Mouse (Mus musculus) left cerebral cortex, adult 2 months (tissue): ENCODE results near the gene Capn2. TPM values are rescaled to one million over a fixed set of nuclear protein-coding genes. Genes with fewer than 3 reads are reported as not detected.

ENCODE experiments used
- DNase-seq, 2 experiments: peaks; one replicate each; pipeline ENCODE4 v3.0.0; 2021 to 2022; ENCODE audit warnings: low spot score in 2 of 2, mixed read lengths in 1 of 2; ENCODE audit errors: extremely low spot score in 1 of 2
- H3K27ac ChIP-seq: fragments of 200-600 bp; 2 replicates; pipeline ENCODE4 v1.8.1; 2022
- H3K4me3 ChIP-seq: fragments of 200-600 bp; 2 replicates; pipeline ENCODE4 v1.8.1; 2022
- CTCF ChIP-seq: fragments of 200-600 bp; IDR thresholded peaks from 2 replicates; pipeline ENCODE4 v1.8.1; 2022; ENCODE audit warnings: antibody characterized with exemption, mild to moderate bottlenecking, moderate library complexity
- intact Hi-C: fragments of 180-260 bp; cut with DNase I; formaldehyde crosslinking; loops from one replicate; pipeline ENCODE4 v1.15.1; 2025
- long read RNA-seq, 2 experiments: library from polyadenylated mRNA; stranded (forward); transcript quantifications; one replicate each; pipeline ENCODE4 v2.0.0; 2021; ENCODE audit warnings: borderline mapping rate in 2 of 2
- total RNA-seq, 2 experiments: library from RNA; stranded (reverse); gene quantifications; 2 replicates each; pipeline ENCODE4 v1.2.3; 2021

Capn2 gene
- total RNA-seq = 10 to 100 TPM; 61.2 to 63.7 TPM
- long read RNA-seq, experiment 1, partial matches to known transcripts = 8 of 94 reads
- long read RNA-seq, experiment 1, other reads (novel, unspliced or antisense) = 86 of 94 reads
- long read RNA-seq, experiment 2, partial matches to known transcripts = 7 of 96 reads
- long read RNA-seq, experiment 2, other reads (novel, unspliced or antisense) = 89 of 96 reads

- intact Hi-C loops = loop anchor here (2.0 kb wide), 1 partner anchor 26 kb away; no protein-coding TSS in a partner anchor
- peak within 1 kb of the TSS; percentile 81 for H3K4me3 ChIP-seq
- H3K27ac ChIP-seq = peak within 1 kb of the TSS; percentile 93
- peak; percentile 77 to 82 for DNase-seq
- peak; percentile 70 for TF ChIP-seq CTCF
Observed at GRCm38 (mm10) chr1:182516758-182517676, at the start of gene Capn2. Capn2 (minus strand) TSS chr1:182517608.

GRCm38 (mm10) chr1:182565351-182565835 lies 48.0 kb upstream of the Capn2 start:
- no peak overlapping the region for H3K4me3 ChIP-seq
- TF ChIP-seq CTCF = no peak
- H3K27ac ChIP-seq = no peak overlapping the region
- DNase-seq = no peak
- intact Hi-C loops = no loop called here

- peak; percentile 24 for TF ChIP-seq CTCF
- intact Hi-C loops = loop anchor here (5.0 kb wide), 1 partner anchor 333 kb away; no protein-coding TSS in a partner anchor
- H3K4me3 ChIP-seq = no peak within 1 kb of the TSS
- DNase-seq = no peak
- no peak within 1 kb of the TSS for H3K27ac ChIP-seq
Observed at GRCm38 (mm10) chr1:182564408-182565120, 47.2 kb upstream of the Capn2 start, which contains the start of gene Capn8. Capn8 (plus strand) TSS chr1:182565007.

DNA sequence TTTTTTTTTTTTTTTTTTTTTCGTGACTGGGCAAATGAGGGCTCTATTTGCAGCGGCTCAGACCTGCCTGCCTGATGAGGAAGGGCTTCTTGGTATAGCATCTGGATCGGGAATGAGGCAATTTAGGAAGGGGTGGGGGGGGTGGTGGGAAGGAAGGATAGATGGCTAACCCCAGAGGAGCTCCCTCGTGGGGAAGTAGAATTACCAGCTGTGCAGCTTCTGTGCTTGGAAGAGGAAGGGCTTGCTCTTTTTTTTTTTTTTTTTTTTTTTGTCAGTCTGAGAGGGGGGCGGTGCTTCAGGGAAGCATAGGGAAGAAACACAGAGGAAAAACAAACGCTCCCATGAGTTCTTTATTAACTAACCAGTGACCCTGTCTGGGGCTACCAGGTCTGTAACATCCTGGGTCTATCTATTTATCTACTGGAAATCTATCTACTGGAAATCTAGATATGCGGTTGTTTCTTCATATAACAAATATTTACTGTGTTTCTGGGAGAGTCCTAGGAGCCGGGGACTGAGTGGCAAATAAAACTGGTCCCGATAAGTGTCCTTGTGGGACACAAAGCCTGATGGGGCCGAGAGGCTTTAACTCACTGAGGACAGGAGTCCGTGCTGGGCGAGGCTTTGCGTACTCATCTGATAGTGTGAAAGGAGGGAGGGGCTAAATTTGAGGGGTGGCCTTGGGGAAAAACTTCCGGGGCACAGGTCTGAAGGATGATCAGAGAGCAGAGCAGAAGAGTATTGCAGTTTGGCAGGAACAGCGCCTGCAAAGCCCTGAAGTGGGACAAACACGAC lies 45.4 kb upstream of the Capn2 start:
- TF ChIP-seq CTCF = no peak
- DNase-seq = no peak
- Histone ChIP-seq H3K27ac (no peak overlapping the region), H3K4me3 (no peak overlapping the region)
- intact Hi-C loops = loop anchor here (5.0 kb wide), 1 partner anchor 335 kb away; no protein-coding TSS in a partner anchor

DNA sequence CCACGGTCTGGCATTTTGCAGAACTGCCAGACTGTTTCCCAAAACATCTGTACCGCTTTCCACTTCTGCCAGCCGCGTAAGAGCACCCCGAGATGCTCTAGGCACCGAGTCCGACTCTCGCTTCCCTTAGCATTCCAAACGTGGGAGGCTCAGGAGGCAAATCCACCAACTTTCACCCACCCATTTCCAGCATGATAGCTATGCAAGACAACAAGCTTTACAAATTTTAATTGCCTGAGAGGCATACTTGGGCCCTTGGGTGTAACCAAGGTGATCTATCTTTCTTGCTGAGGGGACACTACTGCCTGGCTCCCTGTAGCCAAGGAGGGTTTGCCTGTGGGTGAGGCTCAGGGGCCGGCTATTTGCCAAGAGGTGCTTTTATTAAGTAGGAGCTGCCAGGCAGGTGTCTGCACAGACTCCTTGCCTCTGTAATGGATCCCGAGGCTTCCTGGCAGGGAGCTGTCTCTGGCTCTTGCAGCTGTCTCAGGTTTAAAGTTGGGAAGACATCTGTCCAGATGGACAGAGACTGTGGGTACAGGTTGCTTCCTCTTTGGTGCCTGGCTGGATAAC lies 44.6 kb upstream of the Capn2 start:
- TF ChIP-seq CTCF = no peak
- Histone ChIP-seq H3K4me3 (no peak overlapping the region), H3K27ac (no peak overlapping the region)
- DNase-seq = no peak
- intact Hi-C loops = loop anchor here (2.0 to 5.0 kb wide), 4 partner anchors 95 to 399 kb away; no protein-coding TSS in a partner anchor

DNA sequence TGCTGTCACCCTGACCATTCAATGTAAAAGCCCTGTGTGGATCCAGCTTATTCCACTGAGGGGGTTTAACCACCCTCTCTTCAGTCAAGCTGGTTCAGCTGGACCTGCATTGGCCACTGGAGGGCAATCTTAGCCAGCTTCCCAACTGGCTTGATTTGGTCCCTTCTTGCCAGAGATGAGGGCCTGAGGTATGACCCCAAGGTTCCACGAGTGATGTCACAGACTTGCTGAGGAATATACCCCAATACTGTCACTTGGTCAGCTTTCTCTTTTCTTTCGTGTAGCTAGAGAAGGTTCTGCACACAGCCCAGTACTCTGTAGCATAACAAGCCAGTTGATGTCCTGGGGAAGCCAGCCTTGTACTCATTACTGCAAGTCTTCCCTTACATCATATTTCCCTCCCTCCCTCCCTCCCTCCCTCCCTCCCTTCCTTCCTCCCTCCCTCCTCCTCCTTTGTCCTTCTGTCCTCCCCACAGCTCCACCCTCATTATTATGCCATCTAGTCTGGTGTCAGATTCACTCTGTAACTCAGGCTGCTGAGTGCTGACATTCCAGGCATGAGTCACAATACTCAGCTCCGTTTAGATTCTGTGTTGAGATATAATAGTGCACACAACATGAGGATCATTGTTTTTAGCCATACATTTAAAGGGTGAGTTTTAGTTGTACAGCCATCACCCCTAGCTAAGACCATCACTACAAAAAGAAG lies 43.1 kb upstream of the Capn2 start:
- DNase-seq = peak in 1 of 2 experiments; percentile 48
- Histone ChIP-seq H3K27ac (no peak overlapping the region), H3K4me3 (no peak overlapping the region)
- intact Hi-C loops = loop anchor here (1.0 to 5.0 kb wide), 5 partner anchors 96 to 400 kb away; no protein-coding TSS in a partner anchor
- TF ChIP-seq CTCF = peak; percentile 80

DNA sequence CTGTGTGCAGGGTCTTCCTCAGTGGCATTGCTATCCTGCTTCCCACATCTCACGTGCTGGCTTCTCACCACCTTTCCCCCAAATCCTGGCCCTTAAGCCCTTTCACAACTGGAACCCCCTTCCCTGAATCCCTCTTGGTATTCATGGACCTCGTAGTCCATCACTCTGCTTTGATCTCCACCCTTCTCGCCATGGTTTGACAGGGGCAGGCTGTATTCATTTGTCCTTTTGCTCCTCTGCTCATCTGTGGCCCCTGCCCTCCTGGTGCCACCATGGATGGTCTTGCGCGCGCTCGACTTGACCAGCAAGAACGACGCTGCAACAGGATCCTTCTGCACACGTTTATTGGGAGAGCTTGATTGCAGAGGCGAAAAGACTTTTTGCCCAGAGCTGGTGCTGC lies 42.1 kb upstream of the Capn2 start:
- H3K27ac ChIP-seq = no peak overlapping the region
- intact Hi-C loops = loop anchor here (5.0 to 10.0 kb wide), 2 partner anchors 573 to 715 kb away; no protein-coding TSS in a partner anchor

GRCm38 (mm10) chr1:182558271-182558670 lies 40.9 kb upstream of the Capn2 start:
- Histone ChIP-seq H3K4me3 (no peak overlapping the region), H3K27ac (no peak overlapping the region)
- no peak for TF ChIP-seq CTCF
- no peak for DNase-seq
- intact Hi-C loops = loop anchor here (5.0 to 10.0 kb wide), 2 partner anchors 574 to 717 kb away; no protein-coding TSS in a partner anchor

More for the DNA sequence above, 42.1 kb upstream of the Capn2 start:
- no peak overlapping the region for H3K4me3 ChIP-seq
- no peak for TF ChIP-seq CTCF
- DNase-seq = no peak

GRCm38 (mm10) chr1:182553649-182554375 lies 36.4 kb upstream of the Capn2 start:
- DNase-seq = peak; percentile 56 to 71
- TF ChIP-seq CTCF = peak; percentile 70
- H3K27ac ChIP-seq = no peak overlapping the region
- intact Hi-C loops = loop anchor here (5.0 to 10.0 kb wide), 2 partner anchors 683 to 721 kb away; no protein-coding TSS in a partner anchor
- no peak overlapping the region for H3K4me3 ChIP-seq
